Mouse (Mus musculus): ENCODE results near the gene Rd3l. TPM values are rescaled to one million over a fixed set of nuclear protein-coding genes. Genes with fewer than 3 reads are reported as not detected.

Gene Rd3l
- total RNA-seq, 2 experiments from 2014 or later = 0.32 TPM; not detected in 1

GRCm38 (mm10) chr12:111933032-111933704, 47.9 kb downstream of the Rd3l start:
- DNase-seq (ENCODE audit: low spot score in 2 of 2) = no peak
- intact Hi-C loops (cut with DNase I) = no loop called here

- no peak for DNase-seq (ENCODE audit: low spot score in 2 of 2)
- intact Hi-C loops (cut with DNase I) = no loop called here
Measured at GRCm38 (mm10) chr12:111932513-111932912, 48.6 kb downstream of the Rd3l start.

GRCm38 (mm10) chr12:111931411-111932025, 49.6 kb downstream of the Rd3l start:
- no peak for DNase-seq (ENCODE audit: low spot score in 2 of 2)
- intact Hi-C loops (cut with DNase I) = no loop called here

Other genes starting within 250 kb of the Rd3l start
- gene Klc1, start 222.5 kb downstream of the Rd3l start, total RNA-seq (2021) = 100 to 1,000 TPM; 783 to 837 TPM
- gene Xrcc3, start 167.4 kb downstream of the Rd3l start, total RNA-seq (2021) = 1 to 10 TPM; 4.6 TPM
- gene Zfyve21, start 167.1 kb downstream of the Rd3l start, total RNA-seq (2021) = 10 to 100 TPM; 22.8 to 23.1 TPM
- gene Ppp1r13b, start 73.2 kb downstream of the Rd3l start, total RNA-seq (2021) = 10 to 100 TPM; 60.8 to 65.6 TPM
- 100 to 1,000 TPM; 339 to 346 TPM for gene Atp5mpl, start 14.3 kb downstream of the Rd3l start, total RNA-seq (2021)
- under 1 TPM in 1 of 2 experiments, not detected in 1; 0.39 TPM for gene Tdrd9, start 9.8 kb downstream of the Rd3l start, total RNA-seq (2021)
- 1 to 10 TPM; 2.4 to 4.5 TPM for gene Aspg, start 125.4 kb upstream of the Rd3l start, total RNA-seq (2021)
- gene Kif26a, start 164.9 kb upstream of the Rd3l start, total RNA-seq (2021) = 1 to 10 TPM; 5.1 to 5.3 TPM

Measured in left cerebral cortex, postnatal 36 days (tissue).